In genomic region chr1:54791406-54791805, GRCm38 (mm10) we compare ENCODE assay signal across 18 mouse cellular contexts.
DNase-seq lines count a peak whose midpoint lies in the region; ATAC-seq and TF ChIP-seq lines count a peak whose summit lies in the region.
"Had no signal": no experiment of that assay in that cellular context is flagged by ENCODE, and none has a peak within 500 bp of the region (broad histone marks: within the 10 kb centered on the region; RNA-seq: fewer than 3 reads in every experiment).

No protein-coding gene starts in this region.

- TF ChIP-seq CTCF in forebrain, postnatal 0 days (IDR thresholded peaks at IDR 0.05; ENCODE audit: low read depth): no peak

- no peak for ATAC-seq in hindbrain, embryonic 13.5 days (ENCODE audit: low FRiP score)
- no peak for ATAC-seq in hindbrain, embryonic 11.5 days (ENCODE audit: low FRiP score)
- peak; percentile 79; the same call in 1 of the 2 replicates for ATAC-seq in embryonic facial prominence, embryonic 14.5 days (ENCODE audit: low read depth)
- ATAC-seq in forebrain, postnatal 0 days: peak; percentile 27; the same call in 1 of the 2 replicates
- no peak for ATAC-seq in activated CD4-positive, CD25-positive, alpha-beta regulatory T cell, adult 4 months
- ATAC-seq: intestine, postnatal 0 days; midbrain, embryonic 13.5 days had no signal

- no peak overlapping the region for H3K9ac ChIP-seq in hindbrain, embryonic 13.5 days
- H3K9ac ChIP-seq in hindbrain, embryonic 11.5 days (ENCODE audit: low read depth, low read length): no peak overlapping the region
- H3K9ac ChIP-seq in embryonic facial prominence, embryonic 14.5 days (ENCODE audit: low read depth, low read length): no peak overlapping the region
- H3K9ac ChIP-seq in forebrain, postnatal 0 days: no peak overlapping the region
- H3K9ac ChIP-seq: heart, embryonic 15.5 days; hindbrain, embryonic 15.5 days; limb, embryonic 15.5 days; midbrain, embryonic 13.5 days had no signal

- H3K27ac ChIP-seq in hindbrain, embryonic 13.5 days: 0 out of 2 replicates have a peak overlapping the region, but pooled peaks have one; percentile 3
- no peak overlapping the region for H3K27ac ChIP-seq in hindbrain, embryonic 11.5 days (ENCODE audit: low read depth, low read length)
- H3K27ac ChIP-seq in embryonic facial prominence, embryonic 14.5 days (replicated peaks; ENCODE audit: low read depth, low read length): no peak overlapping the region
- no peak overlapping the region for H3K27ac ChIP-seq in forebrain, postnatal 0 days (ENCODE audit: low read depth, low read length)
- H3K27ac ChIP-seq: heart, embryonic 15.5 days; hindbrain, embryonic 15.5 days; kidney, postnatal 0 days; limb, embryonic 15.5 days; macrophage; midbrain, embryonic 13.5 days had no signal

- H3K4me3 ChIP-seq in hindbrain, embryonic 13.5 days: no peak overlapping the region
- H3K4me3 ChIP-seq in hindbrain, embryonic 11.5 days (ENCODE audit: low read depth, low read length): no peak overlapping the region
- no peak overlapping the region for H3K4me3 ChIP-seq in embryonic facial prominence, embryonic 14.5 days (ENCODE audit: low read depth, low read length)
- H3K4me3 ChIP-seq in forebrain, postnatal 0 days (ENCODE audit: low read depth, low read length): no peak overlapping the region
- H3K4me3 ChIP-seq: heart, embryonic 15.5 days; hindbrain, embryonic 15.5 days; limb, embryonic 15.5 days; midbrain, embryonic 13.5 days had no signal

- WGBS in hindbrain, embryonic 13.5 days: 42% methylated on average over 3 of the region's 3 CpGs
- 34% methylated on average over 3 of the region's 3 CpGs for whole genome bisulfite sequencing in hindbrain, embryonic 11.5 days
- WGBS in embryonic facial prominence, embryonic 14.5 days: 38% methylated on average over 3 of the region's 3 CpGs
- 14% methylated on average over 3 of the region's 3 CpGs for WGBS in forebrain, postnatal 0 days

- no peaks in the 10 kb centered on the region for H3K9me3 ChIP-seq in hindbrain, embryonic 13.5 days
- no peaks in the 10 kb centered on the region for H3K9me3 ChIP-seq in hindbrain, embryonic 11.5 days (ENCODE audit: control insufficient read depth, low read length)
- no peaks in the 10 kb centered on the region for H3K9me3 ChIP-seq in embryonic facial prominence, embryonic 14.5 days (ENCODE audit: control insufficient read depth, low read length)
- H3K9me3 ChIP-seq in forebrain, postnatal 0 days (ENCODE audit: low read length): no peaks in the 10 kb centered on the region
- H3K9me3 ChIP-seq: heart, embryonic 15.5 days; hindbrain, embryonic 15.5 days; limb, embryonic 15.5 days; midbrain, embryonic 13.5 days had no signal

- peak; percentile 32 for DNase-seq in adrenal gland, postnatal 10 days
- DNase-seq in adrenal gland, adult 2 months: no peak
- no peak for DNase-seq in hindbrain, embryonic 11.5 days (ENCODE audit: low spot score)
- DNase-seq in embryonic facial prominence, embryonic 14.5 days (ENCODE audit: low spot score): no peak
- no peak for DNase-seq in forebrain, postnatal 0 days
- no peak for DNase-seq in ovary, postnatal 14 days (ENCODE audit: low spot score)
- DNase-seq: cerebellum, postnatal 14 days; lung, adult 18-20 months had no signal

- H3K4me1 ChIP-seq in hindbrain, embryonic 13.5 days (replicated peaks): peaks cover 15% of the 10 kb centered on the region
- H3K4me1 ChIP-seq in hindbrain, embryonic 11.5 days (replicated peaks; ENCODE audit: control insufficient read depth, insufficient read depth, low read length): no peaks in the 10 kb centered on the region
- no peaks in the 10 kb centered on the region for H3K4me1 ChIP-seq in embryonic facial prominence, embryonic 14.5 days (ENCODE audit: control insufficient read depth, insufficient read depth, low read length)
- H3K4me1 ChIP-seq in forebrain, postnatal 0 days (ENCODE audit: insufficient read depth): no peaks in the 10 kb centered on the region

- H3K27me3 ChIP-seq in hindbrain, embryonic 13.5 days: no peaks in the 10 kb centered on the region
- H3K27me3 ChIP-seq in hindbrain, embryonic 11.5 days (ENCODE audit: control insufficient read depth, insufficient read depth, low read length): no peaks in the 10 kb centered on the region
- no peaks in the 10 kb centered on the region for H3K27me3 ChIP-seq in embryonic facial prominence, embryonic 14.5 days (replicated peaks; ENCODE audit: control insufficient read depth, insufficient read depth, low read length)
- no peaks in the 10 kb centered on the region for H3K27me3 ChIP-seq in forebrain, postnatal 0 days (ENCODE audit: insufficient read depth, low read length)
- H3K27me3 ChIP-seq: CH12.LX; heart, embryonic 15.5 days; hindbrain, embryonic 15.5 days; limb, embryonic 15.5 days; midbrain, embryonic 13.5 days had no signal

- H3K4me2 ChIP-seq in hindbrain, embryonic 13.5 days: no peak overlapping the region
- no peak overlapping the region for H3K4me2 ChIP-seq in hindbrain, embryonic 11.5 days (replicated peaks; ENCODE audit: low read depth, low read length)
- H3K4me2 ChIP-seq in embryonic facial prominence, embryonic 14.5 days (ENCODE audit: low read depth, low read length): no peak overlapping the region
- no peak overlapping the region for H3K4me2 ChIP-seq in forebrain, postnatal 0 days (ENCODE audit: low read depth)
- H3K4me2 ChIP-seq: heart, embryonic 15.5 days; hindbrain, embryonic 15.5 days; limb, embryonic 15.5 days; midbrain, embryonic 13.5 days had no signal

- no peaks in the 10 kb centered on the region for H3K36me3 ChIP-seq in hindbrain, embryonic 13.5 days
- no peaks in the 10 kb centered on the region for H3K36me3 ChIP-seq in hindbrain, embryonic 11.5 days (ENCODE audit: control insufficient read depth, insufficient read depth, low read length)
- H3K36me3 ChIP-seq in embryonic facial prominence, embryonic 14.5 days (ENCODE audit: control insufficient read depth, insufficient read depth, low read length): no peaks in the 10 kb centered on the region
- no peaks in the 10 kb centered on the region for H3K36me3 ChIP-seq in forebrain, postnatal 0 days (ENCODE audit: insufficient read depth)
- H3K36me3 ChIP-seq: heart, embryonic 15.5 days; hindbrain, embryonic 15.5 days; limb, embryonic 15.5 days; midbrain, embryonic 13.5 days had no signal

Comparison
In these comparisons a context has a peak if more than half of its experiments do, and no peak if none do; other contexts are left out.
1. ATAC-seq: peak in embryonic facial prominence, embryonic 14.5 days (single experiment) and forebrain, postnatal 0 days (single experiment); none in hindbrain, embryonic 13.5 days (single experiment), hindbrain, embryonic 11.5 days (single experiment) and activated CD4-positive, CD25-positive, alpha-beta regulatory T cell, adult 4 months (single experiment).